Mouse (Mus musculus) E14TG2a.4 (cell line): ENCODE measurements around the gene Snapc2.

Source experiments
- CTCF ChIP-seq: conservative IDR thresholded peaks from 2 replicates; pipeline ENCODE4 v1.5.1; 2014; ENCODE audit warnings: low read length
- POU5F1 ChIP-seq: IDR thresholded peaks from 2 replicates; pipeline ENCODE4 v1.6.1; 2014; ENCODE audit warnings: low read length, borderline replicate concordance

GRCm38 (mm10) chr8:4222059-4222458, 30.8 kb upstream of the Snapc2 start:
- no peak for TF ChIP-seq CTCF
- no peak for TF ChIP-seq POU5F1
